Mouse (Mus musculus) cerebellum, adult 8-10 months (tissue): Measurements from ENCODE around the gene Atpaf1.

Experiments used
- DNase-seq: peaks from one replicate; pipeline ENCODE4 v3.0.0; 2022

The Atpaf1 gene

GRCm38 (mm10) chr4:115850111-115850510, 65.5 kb downstream of the Atpaf1 start:
- DNase-seq, result no peak

DNA sequence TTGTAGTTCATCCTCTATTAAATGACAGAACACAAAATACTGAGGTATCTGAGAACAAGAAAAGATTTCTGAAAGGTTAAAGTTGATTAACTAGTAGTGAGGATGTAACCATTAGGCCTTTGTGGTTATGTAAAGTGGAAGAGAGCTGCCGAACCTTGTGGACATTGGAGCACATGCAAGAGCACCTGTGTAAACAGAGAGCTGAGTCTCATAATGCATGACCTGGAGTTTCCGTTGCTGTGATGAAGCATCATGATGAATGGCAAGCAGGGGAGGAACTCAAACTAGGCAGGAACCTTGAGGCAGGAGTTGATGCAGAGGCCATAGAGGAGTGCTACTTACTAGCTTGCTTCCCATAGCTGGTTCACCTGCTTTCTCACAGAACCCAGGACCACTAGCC, 66.0 kb downstream of the Atpaf1 start:
- DNase-seq, result no peak

DNA sequence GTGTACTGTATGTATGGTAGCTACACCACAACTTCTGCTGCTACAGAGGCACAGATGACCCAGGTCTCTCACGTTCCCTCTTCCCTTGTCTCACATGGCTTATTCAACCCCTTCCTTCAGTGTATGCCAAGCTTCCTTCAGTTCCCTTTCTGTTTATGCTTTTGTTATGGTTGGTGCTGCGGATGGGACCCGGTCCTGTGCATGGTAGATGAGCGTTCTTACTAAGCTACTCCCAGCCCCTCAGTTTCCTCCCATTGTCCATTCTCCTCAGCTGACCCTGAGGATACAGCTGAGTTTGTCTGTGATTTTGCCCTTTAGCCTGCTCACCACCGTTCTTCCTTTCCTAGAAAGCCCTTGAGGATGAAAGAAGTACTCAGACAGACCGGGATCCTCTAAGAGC, 67.0 kb downstream of the Atpaf1 start:
- no peak for DNase-seq

GRCm38 (mm10) chr4:115855100-115855499, 70.5 kb downstream of the Atpaf1 start:
- DNase-seq, result no peak

- DNase-seq, result no peak
Observed at GRCm38 (mm10) chr4:115855609-115856008, 71.0 kb downstream of the Atpaf1 start.

DNA sequence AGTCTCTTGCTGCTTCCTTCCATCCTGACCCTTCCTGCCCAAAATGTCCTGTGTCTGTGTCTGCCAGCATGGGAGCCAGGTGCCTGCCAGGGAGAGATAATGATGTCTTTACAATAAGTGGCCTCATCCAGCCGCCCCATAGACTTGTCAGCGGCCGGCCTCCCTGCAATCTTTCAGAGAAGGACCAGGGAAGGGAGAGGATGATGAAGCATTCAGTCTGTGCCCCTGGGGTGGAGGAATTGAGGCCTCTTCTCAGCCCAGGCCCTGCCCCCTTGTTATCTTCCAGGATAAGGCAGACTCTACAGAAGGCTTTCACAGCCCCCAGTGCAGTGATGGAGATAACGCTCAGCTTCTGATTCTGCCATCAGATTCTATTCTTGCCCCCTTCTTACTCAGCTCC, 71.7 kb downstream of the Atpaf1 start:
- DNase-seq, result no peak

GRCm38 (mm10) chr4:115857293-115857883, 72.8 kb downstream of the Atpaf1 start:
- DNase-seq, result no peak

DNA sequence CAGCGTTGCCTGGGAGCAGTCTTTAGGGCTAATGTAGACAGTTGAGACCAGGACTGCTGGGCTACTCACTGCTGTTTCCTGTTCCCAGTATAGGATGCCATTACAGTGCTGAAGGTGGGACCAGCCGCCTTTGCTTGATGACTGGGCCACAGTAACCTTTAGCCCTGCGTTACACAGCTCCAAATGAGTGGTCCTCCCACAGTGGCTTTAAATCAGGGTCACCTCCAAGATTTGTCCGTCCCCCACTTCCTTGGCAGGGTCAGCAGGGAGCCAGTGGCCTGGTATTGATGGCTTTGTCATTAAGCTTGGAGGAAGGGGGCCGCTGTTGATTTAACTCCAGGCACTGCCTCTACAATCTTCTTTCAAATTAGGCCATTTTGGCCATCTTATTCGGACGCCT, 78.7 kb downstream of the Atpaf1 start:
- no peak for DNase-seq

DNA sequence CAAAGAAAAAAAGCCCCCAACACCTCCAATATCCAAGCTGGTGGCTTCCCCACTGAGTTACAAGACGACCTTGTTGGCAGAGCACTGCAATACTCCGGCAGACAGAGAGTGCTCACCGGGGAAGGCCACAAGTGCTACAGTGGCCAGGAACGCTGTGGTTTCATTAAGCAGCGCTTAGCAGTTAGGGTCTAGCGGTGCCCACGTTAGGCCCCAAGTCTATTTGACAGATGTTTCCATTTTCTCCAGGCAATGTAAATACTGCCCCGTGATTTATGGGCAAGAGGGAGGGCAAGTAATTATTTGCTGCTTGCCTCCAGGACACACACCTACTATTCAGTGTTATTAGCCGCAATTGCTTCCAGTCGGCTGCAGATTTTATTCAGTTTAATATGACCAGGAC, 79.3 kb downstream of the Atpaf1 start:
- no peak for DNase-seq
